Mouse (Mus musculus) 3T3-L1 (cell line): Measurements from ENCODE around the gene Btbd9.
A peak's percentile ranks its signal among the peaks of the same experiment; 100 is the strongest.

ENCODE experiments used
- DNase-seq: peaks from one replicate; pipeline ENCODE4 v3.0.0-alpha.2; 2015; ENCODE audit warnings: low read depth, low spot score

Btbd9 gene

GRCm38 (mm10) chr17:30395261-30395660 is 181.0 kb downstream of the Btbd9 start:
- DNase-seq, result no peak

GRCm38 (mm10) chr17:30392031-30392430 is 184.3 kb downstream of the Btbd9 start:
- no peak for DNase-seq

GRCm38 (mm10) chr17:30391220-30391619 is 185.1 kb downstream of the Btbd9 start:
- peak; percentile 38 for DNase-seq

DNA sequence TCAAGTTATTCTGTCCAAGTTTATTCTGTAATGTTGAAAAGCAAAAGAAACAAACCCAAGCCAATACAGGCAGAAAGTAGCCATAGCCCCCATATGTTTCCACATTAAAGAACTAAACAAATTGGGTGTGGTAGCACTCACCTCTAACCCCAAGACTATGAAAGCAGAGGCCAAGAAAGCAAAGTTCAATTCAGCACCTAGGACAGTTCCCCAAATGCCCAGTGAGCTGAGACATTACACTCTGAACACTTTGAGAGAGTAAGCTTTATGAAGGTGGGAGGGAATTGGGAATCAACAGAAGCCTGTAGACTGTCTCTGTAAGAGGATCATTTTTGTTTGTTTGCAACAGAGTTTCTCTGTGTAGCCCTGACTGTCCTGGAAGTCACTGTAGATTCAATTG is 186.6 kb downstream of the Btbd9 start:
- peak; percentile 63 for DNase-seq

- no peak for DNase-seq
Observed at GRCm38 (mm10) chr17:30388817-30389216, 187.5 kb downstream of the Btbd9 start.

DNA sequence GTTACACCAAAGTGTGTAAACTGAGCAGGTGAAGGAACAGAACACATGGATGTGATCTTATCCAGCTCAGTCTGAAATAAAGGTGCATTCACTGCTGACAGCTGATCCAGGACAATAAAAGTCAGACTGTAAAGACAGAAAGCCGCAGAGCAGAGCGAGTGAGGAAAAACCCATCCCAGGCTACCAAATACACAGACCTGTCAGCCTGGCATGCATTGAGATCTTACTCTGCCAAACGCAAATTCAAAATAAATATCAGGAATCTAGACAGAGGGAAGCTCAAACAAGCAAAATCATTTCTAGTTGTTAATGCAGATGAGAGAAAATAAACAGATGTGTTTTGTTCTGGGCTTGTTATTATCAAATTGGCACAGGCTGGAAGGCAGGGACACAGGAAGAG is 187.9 kb downstream of the Btbd9 start:
- DNase-seq, result no peak

DNA sequence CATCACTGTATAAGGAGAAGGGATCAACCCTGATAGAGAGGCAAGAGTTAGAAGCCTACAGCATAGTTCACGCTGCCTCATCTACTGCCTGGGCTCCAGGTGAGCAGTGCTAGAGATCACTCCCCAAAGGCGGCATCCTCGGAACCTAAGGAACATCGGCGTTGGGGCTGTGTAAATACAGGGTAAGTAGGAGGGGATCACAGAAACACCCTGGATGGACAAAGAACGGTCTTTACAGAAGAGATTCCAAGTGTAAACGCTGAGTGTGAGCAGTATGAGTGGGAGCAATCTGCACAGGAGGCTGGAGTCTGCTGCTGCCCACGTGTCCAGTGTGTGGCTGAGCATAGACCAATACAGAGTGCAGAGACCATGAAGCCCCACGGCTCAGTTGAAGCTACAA is 190.0 kb downstream of the Btbd9 start:
- no peak for DNase-seq

GRCm38 (mm10) chr17:30383649-30384048 is 192.6 kb downstream of the Btbd9 start:
- no peak for DNase-seq

- DNase-seq, result no peak
Observed at GRCm38 (mm10) chr17:30378221-30379010, 197.9 kb downstream of the Btbd9 start.

DNA sequence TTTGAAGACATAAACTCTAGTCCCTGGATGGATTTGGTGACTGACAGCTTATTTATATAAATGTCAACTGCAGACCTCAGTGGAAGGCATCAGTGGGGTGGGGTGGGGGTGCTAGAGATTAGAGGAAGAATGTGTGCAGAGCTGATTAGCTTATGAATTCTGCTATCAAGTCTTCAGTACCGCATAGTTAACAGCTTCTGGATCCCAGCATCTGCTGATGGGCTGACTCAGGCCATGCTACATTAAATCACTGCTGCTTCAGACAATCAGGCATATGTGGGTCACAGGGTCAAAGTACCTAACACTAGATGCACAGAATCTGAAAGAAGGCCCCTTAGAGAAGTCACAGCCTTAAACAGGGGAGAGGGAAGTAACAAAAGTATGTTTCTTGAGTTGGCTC is 198.5 kb downstream of the Btbd9 start:
- no peak for DNase-seq

DNA sequence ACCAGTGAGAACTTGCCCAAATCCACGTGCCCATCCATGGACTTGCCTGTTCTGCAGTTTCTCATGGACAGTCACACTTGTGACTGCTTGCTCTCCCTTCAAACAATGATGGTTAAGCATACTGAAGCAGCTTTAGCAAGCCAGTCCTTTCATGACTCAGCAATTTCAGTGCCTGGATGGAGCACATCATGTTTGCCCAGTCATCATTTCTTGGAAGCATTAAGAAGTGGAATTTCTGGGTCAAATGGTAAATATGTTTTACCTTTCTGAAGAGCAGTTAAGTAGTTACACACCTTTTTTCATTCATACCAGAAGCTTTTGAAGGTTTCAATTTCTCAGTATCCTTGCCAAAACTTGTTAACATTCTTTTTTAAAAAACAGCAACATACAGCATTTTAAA is 201.2 kb downstream of the Btbd9 start:
- DNase-seq, result peak; percentile 42

GRCm38 (mm10) chr17:30368559-30368958 is 207.7 kb downstream of the Btbd9 start:
- DNase-seq, result no peak

GRCm38 (mm10) chr17:30364701-30365100 is 211.6 kb downstream of the Btbd9 start:
- no peak for DNase-seq

DNA sequence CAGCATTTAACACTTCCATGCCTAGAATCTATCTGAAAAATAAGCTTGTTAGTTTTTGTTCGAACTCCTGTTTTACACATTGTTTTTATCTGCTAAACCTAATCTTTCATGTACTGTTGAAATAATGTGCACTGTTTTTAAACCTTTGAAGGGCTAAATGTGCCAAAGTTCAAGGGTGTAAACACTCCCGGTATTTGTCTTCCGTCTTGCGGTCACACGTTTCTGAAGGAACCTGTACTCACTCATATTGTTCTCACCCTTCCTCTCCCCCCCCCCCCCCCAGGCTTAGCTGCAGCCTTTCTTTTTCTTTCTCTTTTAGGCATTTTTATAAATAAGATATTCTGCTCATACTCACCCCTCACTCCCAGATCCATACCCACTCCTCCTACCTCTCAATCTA is 212.9 kb downstream of the Btbd9 start:
- no peak for DNase-seq

DNA sequence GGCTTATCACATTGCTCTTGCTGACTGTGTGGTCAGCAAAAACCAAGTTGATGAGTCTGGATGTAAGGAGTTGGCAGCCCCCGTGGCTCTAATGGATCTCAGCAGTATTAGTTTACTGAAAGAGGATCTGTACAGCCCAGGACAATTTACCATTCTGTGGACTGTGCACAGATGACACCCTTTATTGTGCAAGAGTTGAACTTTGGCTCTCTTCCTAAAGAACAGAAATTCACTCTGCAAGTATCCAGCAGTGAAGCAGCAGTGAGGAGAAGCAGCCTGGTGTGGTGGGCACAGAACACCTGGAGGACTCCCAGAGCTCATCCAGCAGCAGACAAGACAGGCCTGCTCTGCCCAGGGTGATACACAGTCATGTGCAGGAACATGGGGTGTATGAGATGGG is 215.6 kb downstream of the Btbd9 start:
- DNase-seq, result peak; percentile 27

DNA sequence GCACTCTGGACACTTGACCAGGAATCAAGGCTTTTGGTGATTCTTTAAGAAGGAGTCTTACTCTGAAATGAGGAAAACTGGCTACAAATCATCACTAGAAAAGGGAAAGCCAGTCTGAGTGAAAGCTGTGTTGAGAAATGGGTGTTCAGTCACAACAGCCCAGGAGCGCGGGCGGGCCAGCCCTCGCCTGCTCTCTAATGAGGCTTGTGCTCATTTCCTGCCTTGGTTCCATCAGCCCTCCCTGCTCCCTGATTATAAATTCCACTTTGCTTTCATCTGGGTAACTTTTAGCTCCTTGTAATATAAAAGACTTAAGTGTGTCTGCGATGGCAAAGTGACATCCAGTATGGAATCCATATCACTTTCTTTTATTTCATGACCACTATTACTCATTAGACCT is 216.9 kb downstream of the Btbd9 start:
- DNase-seq, result no peak

DNA sequence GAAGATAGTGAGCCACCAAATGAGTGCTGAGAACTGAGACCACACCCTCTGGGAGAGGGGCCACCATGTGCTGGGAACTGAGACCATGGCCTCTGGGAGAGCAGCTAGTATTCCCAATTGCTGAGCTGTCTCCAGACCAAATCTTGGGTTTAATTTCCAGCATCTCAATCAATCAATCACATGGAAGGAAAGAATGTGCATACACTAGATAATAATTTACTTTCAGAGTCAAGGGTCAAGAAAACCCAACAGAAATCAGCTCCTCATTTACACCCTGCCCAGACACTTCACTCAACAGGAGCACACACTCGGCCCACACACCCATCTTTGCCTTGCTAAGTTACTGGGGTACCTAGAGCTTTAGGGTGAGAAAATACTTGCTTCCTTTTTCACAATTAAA is 220.9 kb downstream of the Btbd9 start:
- DNase-seq, result no peak

GRCm38 (mm10) chr17:30354381-30354780 is 221.9 kb downstream of the Btbd9 start:
- no peak for DNase-seq

- no peak for DNase-seq
Observed at GRCm38 (mm10) chr17:30348031-30348430, 228.3 kb downstream of the Btbd9 start.

DNA sequence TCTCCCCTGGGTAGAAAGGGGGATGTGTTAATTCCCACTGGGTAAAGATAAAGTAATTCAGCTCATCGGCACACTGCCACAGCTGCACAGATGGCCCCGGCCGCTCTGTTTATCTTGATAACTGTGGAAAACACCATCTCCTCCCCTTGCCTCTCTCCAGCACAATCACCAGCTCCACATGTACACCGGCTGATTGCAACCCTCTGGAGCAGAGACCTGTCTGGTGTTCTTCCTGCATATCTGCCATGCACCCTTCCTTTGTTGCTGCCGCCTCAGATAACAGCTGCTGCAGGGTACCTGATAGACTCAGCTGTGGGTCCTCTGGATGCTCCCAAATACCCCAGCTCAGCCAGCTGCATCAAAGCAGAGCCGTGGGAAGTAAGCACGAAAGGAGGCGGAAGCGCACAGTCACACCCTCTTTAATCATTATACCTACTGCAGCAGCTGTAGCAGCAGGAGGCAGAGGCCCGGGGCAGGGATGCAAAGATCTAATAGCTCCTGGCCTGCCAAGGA is 229.1 kb downstream of the Btbd9 start:
- no peak for DNase-seq

GRCm38 (mm10) chr17:30345008-30345407 is 231.3 kb downstream of the Btbd9 start:
- DNase-seq, result no peak

- DNase-seq, result peak; percentile 19
Observed at GRCm38 (mm10) chr17:30343701-30344473, 232.4 kb downstream of the Btbd9 start.

- DNase-seq, result no peak
Observed at GRCm38 (mm10) chr17:30341556-30341955, 234.7 kb downstream of the Btbd9 start.
